Mouse (Mus musculus): ENCODE results near the gene Igf1r. TPM values are rescaled to one million over a fixed set of nuclear protein-coding genes. Genes with fewer than 3 reads are reported as not detected.
"Not testable (repeated sequence)": the region's sequence is repeated elsewhere in the genome, so short reads cannot be mapped to it uniquely, and the experiment has no call there.

Igf1r gene
- polyA plus RNA-seq, 1 experiment, result 3.1 TPM

DNA sequence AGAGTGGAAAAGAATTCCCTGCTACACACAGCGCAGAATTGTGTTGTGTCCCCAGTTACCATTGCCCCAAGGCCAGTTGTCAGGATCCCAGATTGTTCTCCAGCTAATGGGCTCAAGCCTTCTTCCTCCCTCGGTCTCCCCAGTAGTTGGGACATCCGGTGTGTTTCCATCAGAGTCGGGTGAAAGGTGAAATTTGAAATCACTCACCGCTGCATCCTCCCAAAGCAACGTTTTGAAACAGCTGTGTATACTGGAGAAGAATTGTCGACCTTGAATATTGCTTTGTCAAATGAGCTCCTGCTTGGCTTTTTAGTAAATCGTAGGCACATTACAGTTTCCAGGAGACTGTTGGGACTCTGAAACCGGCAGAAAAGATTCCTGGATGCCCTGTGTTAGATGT, 322.3 kb downstream of the Igf1r start:
- WGBS, result 71% methylated on average over 9 of the region's 9 CpGs
- DNase-seq (ENCODE audit: low read depth, low spot score), result no peak

- DNase-seq (ENCODE audit: low read depth, low spot score), result not testable (repeated sequence)
- 48% methylated on average over 9 of the region's 9 CpGs for WGBS
Observed at GRCm38 (mm10) chr7:68275445-68275837, 322.8 kb downstream of the Igf1r start.

GRCm38 (mm10) chr7:68275838-68276731, 323.5 kb downstream of the Igf1r start:
- 15% methylated on average over 36 of the region's 36 CpGs for WGBS
- no peak for DNase-seq (ENCODE audit: low read depth, low spot score)

DNA sequence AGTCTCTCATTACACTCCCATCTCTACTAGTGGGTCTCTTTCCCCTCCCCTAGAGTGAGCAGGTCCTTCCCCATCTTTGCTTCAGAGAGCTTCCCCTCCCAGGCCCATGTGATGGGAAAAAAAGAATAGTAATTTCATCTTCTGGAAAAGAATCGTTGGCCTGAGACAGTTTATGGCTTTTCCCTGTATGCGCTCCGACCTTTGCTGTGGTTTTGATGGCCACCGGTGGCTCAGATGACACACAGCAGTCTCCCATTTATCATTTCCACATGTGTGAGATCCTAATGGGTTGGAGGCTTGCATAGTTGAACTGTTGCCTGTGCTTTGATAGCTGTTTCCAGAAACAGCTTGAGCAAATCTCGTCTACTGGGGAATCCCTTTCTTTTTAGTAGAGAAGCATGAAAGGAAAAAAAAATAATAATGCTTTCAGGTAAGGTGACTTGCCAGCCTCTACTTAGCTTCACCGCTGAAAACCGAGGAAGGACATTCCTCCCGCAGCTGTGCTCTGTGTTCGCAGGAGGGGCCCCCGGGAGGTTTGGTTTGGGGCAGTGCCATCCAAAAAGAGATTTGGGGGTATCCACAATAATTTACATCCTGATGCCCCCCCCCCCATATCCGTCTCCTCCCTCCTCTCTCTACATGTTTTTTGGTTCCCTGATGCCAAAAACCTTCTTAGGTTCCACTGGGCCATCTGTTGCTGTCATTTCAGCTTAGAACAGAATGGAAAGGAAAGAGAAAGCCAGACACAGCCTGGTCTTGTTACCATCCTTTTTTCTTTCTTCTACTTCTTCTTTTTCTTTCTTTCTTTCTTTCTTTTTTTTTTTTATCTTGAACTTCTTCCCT, 324.6 kb downstream of the Igf1r start:
- no peak for DNase-seq (ENCODE audit: low read depth, low spot score)
- 58% methylated on average over 11 of the region's 11 CpGs for WGBS

DNA sequence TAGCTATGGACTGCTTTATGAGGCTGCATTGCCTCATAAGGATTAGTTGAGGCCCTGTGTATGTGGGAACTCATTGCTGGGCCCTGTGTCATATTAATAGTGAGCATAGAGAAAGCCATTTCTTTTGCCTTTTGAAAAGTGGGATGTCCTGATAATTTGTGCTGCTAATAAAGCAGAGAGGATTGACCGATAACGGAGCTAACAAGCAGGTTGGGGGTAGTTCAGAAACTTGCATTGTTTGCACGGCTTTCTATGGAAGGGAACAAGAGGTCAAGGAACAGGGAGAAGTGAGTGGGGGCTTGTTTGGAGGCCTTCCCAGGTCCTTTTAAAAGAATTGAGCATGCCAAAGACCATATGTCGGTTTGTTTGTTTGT, 325.3 kb downstream of the Igf1r start:
- no peak for DNase-seq (ENCODE audit: low read depth, low spot score)
- whole genome bisulfite sequencing, result 83% methylated on average over 4 of the region's 4 CpGs

DNA sequence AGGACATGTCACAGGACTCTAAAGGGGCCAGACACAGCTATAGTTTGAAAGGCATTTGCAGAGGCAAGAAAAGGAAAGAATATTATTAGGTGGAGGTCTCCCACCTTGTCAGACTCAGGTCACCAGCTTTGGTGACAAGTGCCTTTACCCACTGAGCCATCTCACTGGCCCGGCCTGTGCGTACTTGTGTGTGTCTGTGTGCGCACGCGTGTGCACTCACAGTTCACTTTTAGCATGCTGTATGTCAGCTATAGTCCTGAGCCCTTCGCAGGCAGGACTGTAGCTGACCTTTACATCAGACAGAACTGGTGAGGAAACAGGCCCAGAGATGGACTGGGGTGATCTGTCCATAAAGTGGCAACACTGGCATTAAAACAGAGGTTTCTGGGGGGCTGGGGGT, 325.8 kb downstream of the Igf1r start:
- no peak for DNase-seq (ENCODE audit: low read depth, low spot score)
- 93% methylated on average over 6 of the region's 6 CpGs for WGBS

DNA sequence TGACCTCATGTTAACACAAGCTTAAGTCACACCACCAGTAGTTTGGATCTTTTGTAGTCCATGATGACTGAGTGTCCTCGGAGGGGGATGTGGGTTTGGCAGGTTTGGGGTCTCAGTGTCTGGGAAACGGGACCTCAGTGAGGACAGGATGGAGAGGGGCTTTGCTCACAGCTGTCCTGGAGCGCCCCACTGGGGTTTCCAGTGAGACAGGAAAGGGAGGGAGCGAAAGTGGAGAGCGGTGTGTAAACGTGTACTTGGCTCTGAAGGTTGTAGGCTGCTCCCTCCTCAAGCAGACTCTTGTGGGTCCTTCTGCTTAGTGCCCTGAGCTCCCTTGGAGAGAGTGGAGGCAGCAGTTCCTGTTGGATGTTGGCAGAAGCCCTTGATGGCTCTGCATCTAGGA, 326.3 kb downstream of the Igf1r start:
- DNase-seq (ENCODE audit: low read depth, low spot score), result no peak
- 66% methylated on average over 6 of the region's 6 CpGs for WGBS

- DNase-seq (ENCODE audit: low read depth, low spot score), result no peak
- WGBS, result 84% methylated on average over 7 of the region's 7 CpGs
Observed at GRCm38 (mm10) chr7:68279481-68279880, 326.9 kb downstream of the Igf1r start.

DNA sequence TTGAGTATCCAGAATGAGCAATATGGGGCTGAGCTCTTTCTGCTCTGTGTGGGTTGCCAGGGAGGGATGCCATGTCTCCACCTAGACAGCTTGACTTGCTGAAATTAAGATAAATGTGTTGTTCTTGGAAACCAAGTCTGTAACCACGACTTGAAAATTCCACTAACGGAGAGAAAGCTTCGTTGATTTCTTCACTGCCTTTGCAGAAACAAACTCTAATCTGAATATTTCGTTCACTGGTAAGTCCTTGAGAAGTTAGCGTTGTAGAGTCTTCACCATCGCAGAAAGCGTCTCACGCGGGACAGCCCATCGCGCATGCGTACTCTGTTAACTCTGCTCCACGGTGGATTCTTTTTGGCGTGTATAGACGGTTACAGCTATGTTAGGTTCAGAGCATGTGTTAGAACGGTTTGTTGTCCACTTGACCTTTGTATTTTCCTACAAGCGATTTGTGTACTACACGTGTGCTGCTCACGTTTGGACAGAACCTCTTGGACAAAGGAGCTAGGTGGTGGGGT, 327.8 kb downstream of the Igf1r start:
- DNase-seq (ENCODE audit: low read depth, low spot score), result no peak
- 89% methylated on average over 19 of the region's 19 CpGs for WGBS

DNA sequence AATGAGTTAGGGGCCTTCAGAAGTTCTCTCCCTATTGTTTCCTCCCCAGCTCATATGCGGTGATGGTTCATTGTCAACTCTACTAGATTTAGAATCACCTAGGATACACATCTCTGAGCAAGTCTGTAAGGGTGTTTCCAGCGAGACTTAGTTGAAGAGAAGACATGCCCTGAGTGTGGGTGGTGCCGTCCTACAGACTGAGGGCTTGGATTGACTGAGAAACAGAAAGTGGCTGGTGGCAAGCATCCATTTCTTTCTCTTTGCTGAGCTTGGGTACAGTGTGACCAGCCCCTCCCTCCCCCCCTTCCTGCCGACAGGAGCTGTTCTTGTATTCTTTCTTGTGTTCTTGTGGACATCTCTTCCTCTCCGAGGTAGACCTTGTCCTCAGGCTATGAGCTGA, 328.7 kb downstream of the Igf1r start:
- no peak for DNase-seq (ENCODE audit: low read depth, low spot score)
- WGBS, result 70% methylated on average over 5 of the region's 5 CpGs

GRCm38 (mm10) chr7:68282304-68283132, 329.9 kb downstream of the Igf1r start:
- DNase-seq (ENCODE audit: low read depth, low spot score), result no peak
- 71% methylated on average over 22 of the region's 22 CpGs for WGBS

- DNase-seq (ENCODE audit: low read depth, low spot score), result not testable (repeated sequence)
- 77% methylated on average over 4 of the region's 4 CpGs for WGBS
Observed at GRCm38 (mm10) chr7:68283133-68283520, 330.5 kb downstream of the Igf1r start.

Other genes with a start within 250 kb of the Igf1r start
- 18.2 and 22.5 TPM in 2 replicates for gene Synm, start 193.1 kb upstream of the Igf1r start, polyA plus RNA-seq (2012; rRNA removed)